Mouse (Mus musculus) hindbrain, postnatal 0 days (tissue): ENCODE measurements around the gene Myo18b. TPM values are rescaled to one million over a fixed set of nuclear protein-coding genes. Genes with fewer than 3 reads are reported as not detected.

ENCODE experiments used
- ATAC-seq: fragments of 200-750 bp; cut with Nextera tagmentation; 2 replicates; pipeline ENCODE4 v1.8.0; 2017; ENCODE audit warnings: mild to moderate bottlenecking, moderate TSS enrichment, moderate library complexity
- DNase-seq: peaks from one replicate; pipeline ENCODE4 v3.0.0-alpha.2; 2015; ENCODE audit warnings: low spot score
- H3K27ac ChIP-seq: fragments of 300-500 bp; sonication (generic); 2 replicates; pipeline ENCODE4 v1.5.1; 2014; ENCODE audit warnings: mild to moderate bottlenecking
- H3K27me3 ChIP-seq: fragments of 300-500 bp; sonication (generic); 2 replicates; pipeline ENCODE4 v1.6.1; 2014; ENCODE audit warnings: low read length, mixed read lengths; ENCODE audit not compliant: insufficient read depth
- H3K36me3 ChIP-seq: fragments of 300-500 bp; sonication (generic); 2 replicates; pipeline ENCODE4 v1.6.1; 2014; ENCODE audit warnings: low read length, mixed read lengths; ENCODE audit not compliant: insufficient read depth
- H3K4me1 ChIP-seq: fragments of 300-500 bp; sonication (generic); 2 replicates; pipeline ENCODE4 v1.6.1; 2014; ENCODE audit warnings: antibody characterized with exemption, low read length, mixed read lengths; ENCODE audit not compliant: insufficient read depth
- H3K4me2 ChIP-seq: fragments of 300-500 bp; sonication (generic); 2 replicates; pipeline ENCODE4 v1.6.1; 2014; ENCODE audit warnings: low read depth, mild to moderate bottlenecking, low read length, moderate library complexity, mixed read lengths
- H3K4me3 ChIP-seq: fragments of 300-500 bp; sonication (generic); 2 replicates; pipeline ENCODE4 v1.5.1; 2014; ENCODE audit warnings: low read length
- H3K9ac ChIP-seq: fragments of 300-500 bp; sonication (generic); replicated peaks from 2 replicates; pipeline ENCODE4 v1.6.1; 2014; ENCODE audit warnings: mild to moderate bottlenecking, low read length, moderate library complexity, mixed read lengths
- H3K9me3 ChIP-seq: fragments of 300-500 bp; sonication (generic); 2 replicates; pipeline ENCODE4 v1.6.1; 2016; ENCODE audit warnings: low read length, mixed read lengths
- CTCF ChIP-seq: IDR thresholded peaks from 2 replicates; pipeline ENCODE4 v1.5.1; 2016; ENCODE audit warnings: antibody characterized with exemption, control low read depth, low read depth
- WGBS: fragments of 180-500 bp; shearing (Covaris S2); extraction: QIAGEN DNeasy Blood & Tissue Kit; methylation state at CpG from one replicate; pipeline ENCODE4 v1.1.7; 2014; 5-methylcytosine and 5-hydroxymethylcytosine counted together
- polyA plus RNA-seq: library from polyadenylated mRNA; unstranded; fragments of >200 nt; fragmentation: Nextera tagmentation; extraction: Ambion mirVana; gene quantifications from 2 replicates; pipeline ENCODE4 v1.2.1, GENCODE M21; 2015
- total RNA-seq: library from RNA; depleted of rRNA; stranded (reverse); fragments of >200 nt; gene quantifications from 2 replicates; pipeline ENCODE4 v1.2.3, GENCODE M21; 2014

Gene Myo18b
- total and polyA plus RNA-seq, 2 experiments from 2014 or later, result 0.75 to 1.9 TPM

- Histone ChIP-seq H3K36me3 (no peaks in the 10 kb centered on the region), H3K27me3 (no peaks in the 10 kb centered on the region), H3K27ac (peak overlapping the region; percentile 68), H3K4me1 (peaks cover 6% of the 10 kb centered on the region; the same call in 1 of the 2 replicates), H3K9ac (no peak overlapping the region), H3K4me2 (no peak overlapping the region), H3K4me3 (no peak overlapping the region), H3K9me3 (no peaks in the 10 kb centered on the region)
- no peak for TF ChIP-seq CTCF
- ATAC-seq (peak; percentile 81), DNase-seq (peak; percentile 93)
- WGBS, result 15% methylated on average over 12 of the region's 12 CpGs
Measured at GRCm38 (mm10) chr5:112859379-112860035, 36.7 kb downstream of the Myo18b start.

GRCm38 (mm10) chr5:112853179-112853578, 43.0 kb downstream of the Myo18b start:
- Histone ChIP-seq H3K36me3 (no peaks in the 10 kb centered on the region), H3K4me3 (no peak overlapping the region), H3K27me3 (no peaks in the 10 kb centered on the region), H3K4me1 (peaks cover 16% of the 10 kb centered on the region), H3K9ac (no peak overlapping the region), H3K4me2 (no peak overlapping the region), H3K27ac (peak overlapping the region; percentile 46; the same call in 1 of the 2 replicates), H3K9me3 (no peaks in the 10 kb centered on the region)
- ATAC-seq (peak; percentile 76), DNase-seq (peak; percentile 87)
- TF ChIP-seq CTCF, result no peak
- 15% methylated on average over 8 of the region's 8 CpGs for WGBS

GRCm38 (mm10) chr5:112851389-112851788, 44.8 kb downstream of the Myo18b start:
- H3K27ac ChIP-seq, result 0 out of 2 replicates have a peak overlapping the region, but pooled peaks have one; percentile 41
- no peak overlapping the region for H3K4me2 ChIP-seq
- 13% methylated on average over 5 of the region's 5 CpGs for WGBS
- H3K27me3 ChIP-seq, result no peaks in the 10 kb centered on the region
- ATAC-seq, result no peak
- H3K4me1 ChIP-seq, result peaks cover 16% of the 10 kb centered on the region
- no peak overlapping the region for H3K4me3 ChIP-seq
- TF ChIP-seq CTCF, result no peak
- no peaks in the 10 kb centered on the region for H3K36me3 ChIP-seq
- H3K9me3 ChIP-seq, result no peaks in the 10 kb centered on the region
- no peak overlapping the region for H3K9ac ChIP-seq
- DNase-seq, result peak; percentile 24

DNA sequence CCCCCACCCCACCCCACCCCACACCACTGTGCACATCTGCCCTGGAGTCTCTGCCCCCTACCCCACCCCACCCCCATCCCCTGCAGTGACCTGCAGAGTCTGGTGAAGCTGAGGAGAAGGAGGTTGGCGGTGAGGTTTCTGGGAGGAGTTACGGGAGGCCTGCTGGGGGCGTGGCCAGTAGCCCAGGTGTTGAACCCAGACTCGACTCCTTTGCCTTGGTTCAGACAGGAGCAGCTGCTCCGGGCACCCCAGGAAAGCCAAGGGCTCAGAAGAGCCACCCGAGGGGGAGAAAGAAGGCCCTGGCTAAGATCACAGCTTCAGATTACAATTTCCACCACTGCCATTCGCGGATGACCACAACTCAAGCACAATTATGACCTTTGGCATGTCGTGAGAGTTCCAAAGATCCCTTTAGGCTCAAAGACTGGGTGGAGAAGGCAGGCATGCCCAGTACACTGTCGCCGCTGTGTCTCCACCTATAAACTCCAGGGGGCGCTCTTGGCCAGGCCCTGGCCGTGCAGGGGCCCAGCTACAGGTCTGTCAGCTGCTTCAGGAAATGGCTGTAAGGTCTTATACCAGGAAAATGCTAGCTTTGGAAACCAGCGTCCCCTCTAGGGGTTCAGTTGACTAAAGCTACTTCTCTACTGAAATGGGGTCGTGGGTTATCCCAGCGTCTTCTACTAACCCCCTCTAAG, 47.4 kb downstream of the Myo18b start:
- H3K27me3 ChIP-seq, result no peaks in the 10 kb centered on the region
- H3K36me3 ChIP-seq, result no peaks in the 10 kb centered on the region
- 0 out of 2 replicates have a peak overlapping the region, but pooled peaks have one; percentile 6 for H3K4me2 ChIP-seq
- H3K9ac ChIP-seq, result no peak overlapping the region
- no peak overlapping the region for H3K27ac ChIP-seq
- peak; percentile 80 for DNase-seq
- no peak overlapping the region for H3K4me3 ChIP-seq
- no peaks in the 10 kb centered on the region for H3K9me3 ChIP-seq
- 10% methylated on average over 16 of the region's 16 CpGs for WGBS
- H3K4me1 ChIP-seq, result peaks cover 16% of the 10 kb centered on the region
- ATAC-seq, result peak; percentile 77; the same call in 1 of the 2 replicates
- TF ChIP-seq CTCF, result peak; percentile 83

DNA sequence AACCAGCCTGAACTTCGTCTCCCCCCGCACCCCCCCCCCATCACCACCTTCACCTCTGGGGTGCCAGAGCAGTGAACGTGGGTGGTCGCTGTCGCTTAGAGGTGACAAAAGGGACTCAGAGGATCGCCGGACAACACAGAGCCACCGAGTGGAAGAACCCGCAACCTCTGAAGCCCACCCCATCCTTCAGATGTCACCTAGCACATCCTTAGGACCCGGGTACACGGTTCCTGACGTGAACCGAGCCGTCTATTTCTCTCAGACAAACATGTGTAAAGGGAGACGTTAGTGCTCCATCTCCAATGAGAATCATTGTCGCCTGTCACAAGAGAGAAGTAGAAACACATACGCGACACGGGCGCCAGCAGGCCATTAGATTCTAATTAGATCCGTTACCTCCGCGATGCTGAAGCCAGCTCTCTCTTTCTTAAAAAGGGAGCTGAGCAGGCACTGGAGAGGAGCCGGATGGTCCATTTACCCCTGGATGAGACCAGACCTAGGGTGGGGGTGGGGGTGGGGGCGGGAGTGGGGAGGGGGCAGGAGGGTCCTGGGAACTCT, 48.1 kb downstream of the Myo18b start:
- 8% methylated on average over 25 of the region's 25 CpGs for WGBS
- Histone ChIP-seq H3K27ac (no peak overlapping the region), H3K27me3 (no peaks in the 10 kb centered on the region), H3K4me2 (peak overlapping the region; percentile 6; the same call in 1 of the 2 replicates), H3K36me3 (no peaks in the 10 kb centered on the region), H3K4me1 (peaks cover 16% of the 10 kb centered on the region), H3K9ac (no peak overlapping the region), H3K4me3 (no peak overlapping the region), H3K9me3 (no peaks in the 10 kb centered on the region)
- ATAC-seq (no peak), DNase-seq (peak; percentile 50)
- TF ChIP-seq CTCF, result no peak

GRCm38 (mm10) chr5:112846146-112846545, 50.0 kb downstream of the Myo18b start:
- H3K4me1 ChIP-seq, result peaks cover 15% of the 10 kb centered on the region; the same call in 1 of the 2 replicates

More at GRCm38 (mm10) chr5:112846146-112846545, 50.0 kb downstream of the Myo18b start:
- H3K27ac ChIP-seq, result no peak overlapping the region
- no peaks in the 10 kb centered on the region for H3K36me3 ChIP-seq
- H3K27me3 ChIP-seq, result no peaks in the 10 kb centered on the region
- TF ChIP-seq CTCF, result no peak
- no peak overlapping the region for H3K4me3 ChIP-seq
- no peak overlapping the region for H3K9ac ChIP-seq
- no peak for ATAC-seq
- no peak for DNase-seq
- no peaks in the 10 kb centered on the region for H3K9me3 ChIP-seq
- no peak overlapping the region for H3K4me2 ChIP-seq
- WGBS, result 81% methylated on average over 11 of the region's 11 CpGs
